Mouse (Mus musculus) adrenal gland, adult 2 months (tissue): Measurements from ENCODE around the gene Ccdc153. TPM values are rescaled to one million over a fixed set of nuclear protein-coding genes. Genes with fewer than 3 reads are reported as not detected.

ENCODE experiments used
- DNase-seq: peaks from one replicate; pipeline ENCODE4 v3.0.0; 2021
- long read RNA-seq: library from polyadenylated mRNA; stranded (forward); transcript quantifications from one replicate; pipeline ENCODE4 v2.0.0, GENCODE M21; 2021
- polyA plus RNA-seq: library from polyadenylated mRNA; depleted of rRNA; stranded (reverse); fragments of >200 nt; gene quantifications from 2 replicates; pipeline ENCODE4 v1.2.3, GENCODE M21; 2012; rRNA removed
- total RNA-seq, 2 experiments: library from RNA; stranded (reverse); gene quantifications; 2 replicates each; pipeline ENCODE4 v1.2.3; 2021

The Ccdc153 gene
- 1 to 10 TPM; 2.7 to 3.4 TPM for total RNA-seq
- 0.26 and 0.63 TPM in 2 replicates for polyA plus RNA-seq
- long read RNA-seq, partial matches to known transcripts = 0 of 1 reads
- long read RNA-seq, other reads (novel, unspliced or antisense) = 1 of 1 reads

GRCm38 (mm10) chr9:44240399-44240798, at the start of gene Ccdc153:
Gene Ccdc153, plus strand, starts transcription at chr9:44240676.
- no peak for DNase-seq

GRCm38 (mm10) chr9:44191166-44191565, 49.3 kb upstream of the Ccdc153 start:
- no peak for DNase-seq

- DNase-seq = no peak
Measured at GRCm38 (mm10) chr9:44192312-44192711, 48.2 kb upstream of the Ccdc153 start.

GRCm38 (mm10) chr9:44192794-44193193, 47.7 kb upstream of the Ccdc153 start:
- no peak for DNase-seq

- DNase-seq = no peak
Measured at GRCm38 (mm10) chr9:44194000-44194399, 46.5 kb upstream of the Ccdc153 start.

- DNase-seq = no peak
Measured at GRCm38 (mm10) chr9:44196354-44196753, 44.1 kb upstream of the Ccdc153 start.

- DNase-seq = no peak
Measured at GRCm38 (mm10) chr9:44199166-44199565, 41.3 kb upstream of the Ccdc153 start.

GRCm38 (mm10) chr9:44199580-44199979, 40.9 kb upstream of the Ccdc153 start:
- DNase-seq = no peak

GRCm38 (mm10) chr9:44200458-44200857, 40.0 kb upstream of the Ccdc153 start:
- no peak for DNase-seq

- DNase-seq = no peak
Measured at GRCm38 (mm10) chr9:44207840-44208239, 32.6 kb upstream of the Ccdc153 start.

- no peak for DNase-seq
Measured at GRCm38 (mm10) chr9:44209416-44209815, 31.1 kb upstream of the Ccdc153 start.

GRCm38 (mm10) chr9:44212406-44212805, 28.1 kb upstream of the Ccdc153 start:
- no peak for DNase-seq

GRCm38 (mm10) chr9:44213538-44213937, 26.9 kb upstream of the Ccdc153 start:
- DNase-seq = no peak

GRCm38 (mm10) chr9:44225993-44226392, 14.5 kb upstream of the Ccdc153 start:
- no peak for DNase-seq

- DNase-seq = no peak
Measured at GRCm38 (mm10) chr9:44231609-44232008, 8.9 kb upstream of the Ccdc153 start.

GRCm38 (mm10) chr9:44233021-44233801, 7.3 kb upstream of the Ccdc153 start:
- peak; percentile 38 for DNase-seq

- peak; percentile 99 for DNase-seq
Measured at GRCm38 (mm10) chr9:44233802-44234478, 6.5 kb upstream of the Ccdc153 start, which contains the start of gene Cbl. Gene Cbl, minus strand, starts transcription at chr9:44234049.

GRCm38 (mm10) chr9:44234479-44235427, 5.7 kb upstream of the Ccdc153 start:
- peak; percentile 78 for DNase-seq

GRCm38 (mm10) chr9:44236601-44237000, 3.9 kb upstream of the Ccdc153 start:
- no peak for DNase-seq

- no peak for DNase-seq
Measured at GRCm38 (mm10) chr9:44237128-44237527, 3.3 kb upstream of the Ccdc153 start.

GRCm38 (mm10) chr9:44238501-44239190, 1.8 kb upstream of the Ccdc153 start:
- DNase-seq = no peak
